Mouse (Mus musculus) midbrain, embryonic 12.5 days (tissue): ENCODE results near the gene Eif4enif1. TPM values are rescaled to one million over a fixed set of nuclear protein-coding genes. Genes with fewer than 3 reads are reported as not detected.

Source experiments
- ATAC-seq: fragments of 200-750 bp; cut with Nextera tagmentation; 2 replicates; pipeline ENCODE4 v1.8.0; 2017; ENCODE audit warnings: low read depth, moderate TSS enrichment, moderate library complexity; ENCODE audit not compliant: low FRiP score
- H3K27ac ChIP-seq: fragments of 300-500 bp; sonication (generic); replicated peaks from 2 replicates; pipeline ENCODE4 v1.5.1; 2016; ENCODE audit warnings: mild to moderate bottlenecking
- H3K27me3 ChIP-seq: fragments of 300-500 bp; sonication (generic); 2 replicates; pipeline ENCODE4 v1.6.1; 2016; ENCODE audit warnings: mild to moderate bottlenecking
- H3K36me3 ChIP-seq: fragments of 300-500 bp; sonication (generic); 2 replicates; pipeline ENCODE4 v1.6.1; 2016
- H3K4me1 ChIP-seq: fragments of 300-500 bp; sonication (generic); 2 replicates; pipeline ENCODE4 v1.6.1; 2016
- H3K4me2 ChIP-seq: fragments of 300-500 bp; sonication (generic); replicated peaks from 2 replicates; pipeline ENCODE4 v1.6.1; 2016; ENCODE audit warnings: mild to moderate bottlenecking, moderate library complexity
- H3K4me3 ChIP-seq: fragments of 300-500 bp; sonication (generic); 2 replicates; pipeline ENCODE4 v1.5.1; 2016; ENCODE audit warnings: mild to moderate bottlenecking
- H3K9ac ChIP-seq: fragments of 300-500 bp; sonication (generic); replicated peaks from 2 replicates; pipeline ENCODE4 v1.6.1; 2016; ENCODE audit warnings: mild to moderate bottlenecking, moderate library complexity
- H3K9me3 ChIP-seq: fragments of 300-500 bp; sonication (generic); 2 replicates; pipeline ENCODE4 v1.6.1; 2016; ENCODE audit warnings: mild to moderate bottlenecking
- WGBS: fragments of 180-500 bp; shearing (Covaris S2); methylation state at CpG from one replicate; pipeline ENCODE4 v1.1.7; 2016; 5-methylcytosine and 5-hydroxymethylcytosine counted together
- polyA plus RNA-seq: library from polyadenylated mRNA; unstranded; fragments of >200 nt; fragmentation: Nextera tagmentation; extraction: Ambion mirVana; gene quantifications from 2 replicates; pipeline ENCODE4 v1.2.1, GENCODE M21; 2016

The Eif4enif1 gene
- polyA plus RNA-seq, 1 experiment from 2014 or later: 60.9 TPM

- no peak overlapping the region for H3K9ac ChIP-seq
- H3K36me3 ChIP-seq: no peaks in the 10 kb centered on the region
- no peak overlapping the region for H3K27ac ChIP-seq
- no peak overlapping the region for H3K4me3 ChIP-seq
- H3K27me3 ChIP-seq: peaks cover 5% of the 10 kb centered on the region; the same call in 1 of the 2 replicates
- H3K4me2 ChIP-seq: no peak overlapping the region
- peaks cover 13% of the 10 kb centered on the region for H3K4me1 ChIP-seq
- ATAC-seq: no peak
- WGBS: 81% methylated on average over 3 of the region's 3 CpGs
- H3K9me3 ChIP-seq: no peaks in the 10 kb centered on the region
These were observed 83.7 kb downstream of the Eif4enif1 start for GRCm38 (mm10) chr11:3285940-3286339.

GRCm38 (mm10) chr11:3287131-3287530 is 84.9 kb downstream of the Eif4enif1 start:
- no peaks in the 10 kb centered on the region for H3K9me3 ChIP-seq
- no peak overlapping the region for H3K4me3 ChIP-seq
- no peaks in the 10 kb centered on the region for H3K36me3 ChIP-seq
- no peak overlapping the region for H3K9ac ChIP-seq
- no peak for ATAC-seq
- WGBS: 30% methylated on average over 6 of the region's 6 CpGs
- H3K4me2 ChIP-seq: no peak overlapping the region
- peaks cover 13% of the 10 kb centered on the region for H3K4me1 ChIP-seq
- H3K27ac ChIP-seq: no peak overlapping the region
- peaks cover 5% of the 10 kb centered on the region; the same call in 1 of the 2 replicates for H3K27me3 ChIP-seq

- H3K4me2 ChIP-seq: peak overlapping the region; percentile 99
- 64% methylated on average over 5 of the region's 5 CpGs for WGBS
- H3K27ac ChIP-seq: peak overlapping the region; percentile 100
- H3K4me3 ChIP-seq: peak overlapping the region; percentile 74
- no peaks in the 10 kb centered on the region for H3K36me3 ChIP-seq
- H3K27me3 ChIP-seq: peaks cover 5% of the 10 kb centered on the region; the same call in 1 of the 2 replicates
- H3K9ac ChIP-seq: peak overlapping the region; percentile 97; the same call in 1 of the 2 replicates
- H3K9me3 ChIP-seq: no peaks in the 10 kb centered on the region
- peaks cover 13% of the 10 kb centered on the region for H3K4me1 ChIP-seq
- ATAC-seq: no peak
These were observed 85.7 kb downstream of the Eif4enif1 start for GRCm38 (mm10) chr11:3287921-3288320.

DNA sequence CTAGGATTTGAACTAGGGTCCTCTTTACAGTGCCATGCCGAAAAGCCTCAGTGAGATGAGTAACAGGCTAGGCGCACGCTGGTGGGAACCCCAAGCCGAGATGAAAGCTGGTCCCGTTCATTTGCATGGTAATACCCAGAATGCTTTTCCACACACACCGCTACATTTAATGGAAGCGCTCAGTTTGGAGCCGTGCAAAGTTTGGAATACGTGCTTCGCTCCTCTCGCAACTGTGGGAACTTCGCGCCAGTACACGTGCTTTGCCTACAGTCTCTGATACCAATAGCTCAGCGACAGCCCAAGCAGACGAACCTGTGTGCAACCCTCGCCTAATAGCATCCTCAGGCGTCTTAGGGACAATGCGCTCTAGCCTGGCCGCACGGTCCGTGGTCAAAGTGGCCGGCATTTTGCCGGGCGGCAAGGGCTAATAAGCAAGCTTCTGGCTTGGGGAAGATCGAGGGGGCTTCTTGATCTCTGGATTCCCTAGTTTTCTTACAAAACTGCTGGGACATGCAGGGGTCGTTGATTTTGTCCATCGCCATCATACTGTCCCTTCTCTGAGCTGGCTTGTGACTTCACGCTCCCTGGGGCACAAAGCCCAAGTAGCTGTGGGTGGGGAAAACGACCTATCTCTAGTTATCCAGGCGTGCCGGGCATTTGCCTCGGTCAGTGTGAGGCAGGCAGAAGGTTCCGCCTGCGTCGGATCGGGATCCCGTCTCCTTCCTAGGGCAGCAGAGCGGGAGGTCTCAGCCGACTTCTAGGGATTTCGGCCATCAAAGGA is 86.5 kb downstream of the Eif4enif1 start, which contains the start of gene Patz1:
Gene Patz1 (plus strand): TSS at position 354 of the 781 bp plus-strand sequence.
- H3K36me3 ChIP-seq: peaks cover 6% of the 10 kb centered on the region
- H3K9ac ChIP-seq: peak within 1 kb of the TSS; percentile 97
- peaks cover 21% of the 10 kb centered on the region for H3K4me1 ChIP-seq
- H3K27me3 ChIP-seq: peaks cover 5% of the 10 kb centered on the region; the same call in 1 of the 2 replicates
- no peaks in the 10 kb centered on the region for H3K9me3 ChIP-seq
- peak within 1 kb of the TSS; percentile 100 for H3K27ac ChIP-seq
- H3K4me3 ChIP-seq: peak within 1 kb of the TSS; percentile 74
- under 1% methylated on average over 41 of the region's 41 CpGs for WGBS
- ATAC-seq: peak; percentile 9; the same call in 1 of the 2 replicates
- H3K4me2 ChIP-seq: peak within 1 kb of the TSS; percentile 99

- under 1% methylated on average over 31 of the region's 40 CpGs for WGBS
- Histone ChIP-seq H3K4me1 (peaks cover 27% of the 10 kb centered on the region), H3K27ac (peak overlapping the region; percentile 100), H3K27me3 (peaks cover 5% of the 10 kb centered on the region; the same call in 1 of the 2 replicates), H3K9ac (peak overlapping the region; percentile 97), H3K9me3 (no peaks in the 10 kb centered on the region), H3K36me3 (peaks cover 12% of the 10 kb centered on the region), H3K4me2 (peak overlapping the region; percentile 99), H3K4me3 (peak overlapping the region; percentile 74)
- ATAC-seq: peak; percentile 77
These were observed 87.2 kb downstream of the Eif4enif1 start for GRCm38 (mm10) chr11:3289302-3289802.

DNA sequence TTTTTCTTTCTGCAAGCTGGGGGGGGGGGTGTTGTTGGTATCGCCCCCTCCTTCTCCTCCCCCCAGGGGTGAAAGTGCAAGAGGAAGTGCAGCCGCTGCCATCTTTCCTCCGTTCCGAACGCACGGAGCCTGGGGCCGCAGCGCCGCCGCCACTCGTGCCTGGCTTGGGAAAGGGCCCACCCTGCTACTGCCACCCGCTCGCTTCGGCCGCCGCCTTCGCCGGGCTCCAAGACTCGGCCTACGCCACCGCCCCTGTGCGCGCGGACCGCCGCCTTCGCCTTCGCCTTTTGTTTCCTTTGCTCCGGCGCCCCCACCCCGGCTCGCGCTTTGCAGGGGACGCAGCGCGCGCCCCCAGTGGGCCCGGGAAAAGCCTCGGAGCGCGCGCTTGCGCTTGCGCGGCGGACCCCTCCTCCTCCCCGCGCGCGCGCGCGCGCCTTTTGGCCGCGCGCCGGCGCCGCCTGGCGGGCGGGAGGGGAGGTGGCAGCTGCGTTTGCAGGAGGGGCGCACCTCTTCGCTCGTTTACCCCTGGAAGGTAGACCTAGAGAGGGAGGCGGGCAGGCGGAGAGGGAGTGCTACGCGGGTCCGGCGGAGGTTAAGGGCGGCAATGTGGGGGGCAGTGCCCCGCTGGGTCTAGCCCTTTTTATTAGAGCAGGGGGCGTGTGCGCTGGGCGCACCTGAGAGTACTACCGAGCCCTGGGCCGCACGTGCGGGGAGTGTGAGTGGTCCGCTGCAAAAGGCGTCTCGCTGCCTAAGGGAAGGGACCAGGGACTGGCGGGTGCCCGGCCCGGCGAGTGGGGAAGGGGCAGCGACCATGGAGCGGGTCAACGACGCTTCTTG is 87.8 kb downstream of the Eif4enif1 start:
- H3K4me2 ChIP-seq: peak overlapping the region; percentile 99
- H3K4me1 ChIP-seq: peaks cover 34% of the 10 kb centered on the region
- H3K27me3 ChIP-seq: peaks cover 5% of the 10 kb centered on the region; the same call in 1 of the 2 replicates
- H3K9ac ChIP-seq: peak overlapping the region; percentile 97
- under 1% methylated on average over 82 of the region's 92 CpGs for WGBS
- H3K36me3 ChIP-seq: peaks cover 19% of the 10 kb centered on the region
- peak overlapping the region; percentile 100 for H3K27ac ChIP-seq
- peak; percentile 32 for ATAC-seq
- H3K9me3 ChIP-seq: no peaks in the 10 kb centered on the region
- H3K4me3 ChIP-seq: peak overlapping the region; percentile 74

- WGBS: under 1% methylated on average over 50 of the region's 50 CpGs
- no peaks in the 10 kb centered on the region for H3K9me3 ChIP-seq
- peak overlapping the region; percentile 99 for H3K4me2 ChIP-seq
- ATAC-seq: no peak
- H3K4me3 ChIP-seq: peak overlapping the region; percentile 74
- peaks cover 41% of the 10 kb centered on the region for H3K4me1 ChIP-seq
- H3K9ac ChIP-seq: peak overlapping the region; percentile 97
- H3K27ac ChIP-seq: peak overlapping the region; percentile 100
- H3K27me3 ChIP-seq: peaks cover 5% of the 10 kb centered on the region; the same call in 1 of the 2 replicates
- peaks cover 27% of the 10 kb centered on the region for H3K36me3 ChIP-seq
These were observed 88.6 kb downstream of the Eif4enif1 start for GRCm38 (mm10) chr11:3290640-3291310.

GRCm38 (mm10) chr11:3291311-3292061 is 89.3 kb downstream of the Eif4enif1 start:
- peaks cover 34% of the 10 kb centered on the region for H3K36me3 ChIP-seq
- ATAC-seq: no peak
- peak overlapping the region; percentile 99 for H3K4me2 ChIP-seq
- H3K27ac ChIP-seq: peak overlapping the region; percentile 100
- H3K27me3 ChIP-seq: peaks cover 5% of the 10 kb centered on the region; the same call in 1 of the 2 replicates
- H3K4me1 ChIP-seq: peaks cover 49% of the 10 kb centered on the region
- H3K4me3 ChIP-seq: peak overlapping the region; percentile 74
- peak overlapping the region; percentile 97 for H3K9ac ChIP-seq
- under 1% methylated on average over 26 of the region's 26 CpGs for WGBS
- H3K9me3 ChIP-seq: no peaks in the 10 kb centered on the region

GRCm38 (mm10) chr11:3292062-3292421 is 89.8 kb downstream of the Eif4enif1 start:
- Histone ChIP-seq H3K4me2 (peak overlapping the region; percentile 99), H3K27me3 (peaks cover 5% of the 10 kb centered on the region; the same call in 1 of the 2 replicates), H3K9ac (peak overlapping the region; percentile 97), H3K27ac (peak overlapping the region; percentile 100), H3K36me3 (peaks cover 39% of the 10 kb centered on the region), H3K4me3 (peak overlapping the region; percentile 74), H3K4me1 (peaks cover 53% of the 10 kb centered on the region), H3K9me3 (no peaks in the 10 kb centered on the region)
- 2% methylated on average over 8 of the region's 8 CpGs for WGBS
- ATAC-seq: peak; percentile 5

DNA sequence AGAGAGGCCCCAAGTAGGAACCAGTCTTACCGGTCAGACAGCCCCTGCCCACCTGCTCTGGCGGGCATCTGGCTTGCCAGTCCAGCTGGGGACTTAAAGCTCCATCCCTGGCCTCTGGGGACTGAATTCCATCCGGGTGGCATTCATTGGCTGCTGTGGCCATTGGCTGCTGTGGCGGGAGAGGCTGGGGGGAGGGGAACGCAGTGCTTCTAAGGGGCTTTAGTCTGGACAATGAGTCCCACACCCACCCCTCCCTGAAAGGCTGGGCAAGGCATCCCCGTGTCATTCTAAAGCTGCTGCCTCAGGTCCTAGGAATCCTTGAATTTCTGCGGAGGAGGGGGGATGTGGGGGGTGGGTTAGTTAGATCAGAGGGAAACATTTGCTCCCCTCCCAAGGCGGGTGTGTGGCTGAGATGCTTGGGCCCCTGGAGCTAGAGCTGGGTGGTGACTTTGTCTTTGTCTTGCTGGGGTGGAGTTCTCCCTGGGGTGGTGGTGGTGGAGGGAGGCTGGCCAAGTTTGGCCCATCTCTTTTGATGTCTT is 90.6 kb downstream of the Eif4enif1 start:
- under 1% methylated on average over 8 of the region's 8 CpGs for whole genome bisulfite sequencing
- Histone ChIP-seq H3K9ac (peak overlapping the region; percentile 97), H3K27me3 (no peaks in the 10 kb centered on the region), H3K27ac (peak overlapping the region; percentile 100), H3K9me3 (no peaks in the 10 kb centered on the region), H3K4me1 (peaks cover 49% of the 10 kb centered on the region), H3K4me3 (peak overlapping the region; percentile 74), H3K4me2 (peak overlapping the region; percentile 99), H3K36me3 (peaks cover 47% of the 10 kb centered on the region)
- peak; percentile 67 for ATAC-seq
